Mouse (Mus musculus): ENCODE data around the gene Slc22a20. TPM values are rescaled to one million over a fixed set of nuclear protein-coding genes. Genes with fewer than 3 reads are reported as not detected.

The Slc22a20 gene
- not detected for total RNA-seq (2018; cell fraction: chromatin; rRNA removed)
- total RNA-seq (2018; cell fraction: cytosol; rRNA removed), result not detected
- total RNA-seq (2018; cell fraction: nucleus; rRNA removed), result not detected
- polyA plus RNA-seq (2018), result not detected in 3 replicates

DNA sequence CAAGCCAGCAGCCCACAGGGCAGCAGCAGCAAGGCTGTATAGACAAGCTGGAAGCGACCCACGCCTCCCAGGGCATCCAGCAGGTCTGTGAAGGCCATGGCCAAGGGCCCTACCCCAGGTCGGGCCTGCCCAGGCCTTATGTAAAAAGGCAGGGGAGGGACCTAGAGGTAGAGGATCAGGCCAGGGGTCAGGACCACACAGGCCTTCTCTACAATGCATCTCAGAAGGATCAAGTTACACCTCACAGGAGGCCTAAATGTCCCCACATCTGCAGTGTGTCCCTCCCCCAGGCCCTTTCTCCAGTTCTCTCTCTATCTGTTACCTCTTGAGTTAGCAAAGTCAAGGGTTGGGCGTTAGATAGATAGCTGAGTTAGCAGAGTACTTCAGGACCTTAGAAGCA lies at the start of gene Slc22a20:
TSS of gene Slc22a20 (minus strand) at position 101 of the 400 bp plus-strand sequence.
- H3K4me3 ChIP-seq (ENCODE audit: inconsistent target), result no peak within 1 kb of the TSS

DNA sequence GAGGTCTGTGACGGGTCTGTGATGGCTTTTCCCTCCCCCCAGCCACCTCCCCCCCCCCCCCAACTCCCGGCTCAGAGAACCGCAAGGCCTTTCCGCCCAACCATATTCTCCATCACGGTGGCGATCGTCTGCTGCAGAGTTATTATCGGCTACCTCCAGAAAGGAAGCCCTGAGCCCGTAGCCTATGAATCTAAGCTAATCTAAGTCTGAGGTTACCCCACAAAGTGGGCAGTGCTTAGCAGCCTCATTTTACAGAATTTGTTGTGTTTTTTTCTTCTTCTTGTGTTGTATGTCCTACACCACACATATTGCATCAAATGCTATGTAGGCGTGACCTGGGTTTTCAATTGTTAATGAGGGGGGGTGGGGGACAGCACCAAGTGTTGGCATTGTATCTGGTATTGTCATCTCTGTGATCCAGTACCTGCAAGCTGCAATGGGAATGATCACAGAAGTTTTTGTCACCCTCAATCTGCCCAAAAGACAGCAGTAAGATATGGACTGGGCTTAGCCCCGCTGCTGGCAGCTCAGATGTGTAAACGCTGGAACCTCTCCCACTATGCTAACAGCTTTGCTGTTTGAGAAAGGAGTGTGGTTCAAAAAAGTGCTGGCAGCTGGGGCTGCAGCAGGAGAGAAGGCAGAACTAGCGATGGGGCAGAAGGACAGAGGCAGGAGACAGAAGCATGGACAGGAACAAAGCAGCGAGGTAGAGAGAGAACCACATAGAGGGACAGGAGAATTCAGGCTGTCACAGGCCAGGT lies 44.8 kb upstream of the Slc22a20 start:
- 83% methylated on average over 7 of the region's 14 CpGs for WGBS (ENCODE audit: missing documents)

More for the DNA sequence above, at the start of gene Slc22a20:
- Histone ChIP-seq H3K36me3 (ENCODE audit: inconsistent target) (0 out of 2 replicates have a peak, but pooled peaks cover under 1% of the 10 kb centered on the region), H3K79me2 (ENCODE audit: inconsistent target) (no peaks in the 10 kb centered on the region), H3K27ac (no peak within 1 kb of the TSS)
- whole genome bisulfite sequencing (ENCODE audit: missing documents), result 95% methylated on average over 4 of the region's 4 CpGs

DNA sequence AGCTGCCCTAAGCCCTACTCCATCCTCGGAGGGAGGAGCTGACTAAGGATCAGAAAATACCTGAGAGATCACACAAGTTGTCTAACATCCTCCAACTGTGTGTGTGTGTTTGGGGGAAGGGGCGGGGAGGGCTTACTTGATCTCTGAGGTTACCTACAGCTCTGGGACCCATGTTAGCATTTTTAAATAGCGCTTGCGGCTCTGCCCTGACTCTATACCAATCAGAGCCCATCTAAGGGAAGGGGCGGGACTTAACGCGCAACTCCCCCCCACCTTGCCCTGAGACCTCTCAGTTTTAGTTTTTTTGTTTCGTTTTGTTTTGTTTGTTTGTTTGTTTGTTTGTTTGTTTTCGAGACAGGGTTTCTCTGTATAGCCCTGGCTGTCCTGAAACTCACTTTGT lies 43.5 kb upstream of the Slc22a20 start:
- H3K27ac ChIP-seq, result no peak overlapping the region
- no peak overlapping the region for H3K4me3 ChIP-seq (ENCODE audit: inconsistent target)
- 86% methylated on average over 6 of the region's 9 CpGs for WGBS (ENCODE audit: missing documents)
- H3K36me3 ChIP-seq (ENCODE audit: inconsistent target), result no peaks in the 10 kb centered on the region
- H3K79me2 ChIP-seq (ENCODE audit: inconsistent target), result no peaks in the 10 kb centered on the region

More for the DNA sequence above, 44.8 kb upstream of the Slc22a20 start:
- Histone ChIP-seq H3K79me2 (ENCODE audit: inconsistent target) (no peaks in the 10 kb centered on the region), H3K36me3 (ENCODE audit: inconsistent target) (no peaks in the 10 kb centered on the region), H3K27ac (no peak overlapping the region), H3K4me3 (ENCODE audit: inconsistent target) (no peak overlapping the region)

DNA sequence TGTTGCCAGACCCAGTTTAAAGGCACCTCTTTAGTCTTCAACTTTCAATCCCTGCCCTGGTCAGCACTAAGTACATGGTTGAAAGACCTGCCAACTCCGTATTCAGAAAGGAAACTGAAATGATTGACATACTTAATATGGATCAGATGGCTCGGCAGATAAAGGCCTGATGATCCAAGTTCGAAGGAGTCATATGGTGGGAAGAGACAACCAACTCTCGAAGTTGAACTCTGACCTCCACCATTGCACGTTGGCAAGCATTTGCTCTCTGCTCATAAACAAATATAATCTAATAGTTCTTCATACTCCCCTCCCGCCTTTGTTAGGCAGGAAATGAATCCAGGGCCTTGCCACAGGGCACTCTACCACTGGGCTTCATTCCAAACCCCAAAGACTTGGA lies 43.0 kb upstream of the Slc22a20 start:
- Histone ChIP-seq H3K27ac (no peak overlapping the region), H3K4me3 (ENCODE audit: inconsistent target) (no peak overlapping the region), H3K79me2 (ENCODE audit: inconsistent target) (no peaks in the 10 kb centered on the region), H3K36me3 (ENCODE audit: inconsistent target) (no peaks in the 10 kb centered on the region)
- WGBS (ENCODE audit: missing documents), result 88% methylated on average over 6 of the region's 6 CpGs

DNA sequence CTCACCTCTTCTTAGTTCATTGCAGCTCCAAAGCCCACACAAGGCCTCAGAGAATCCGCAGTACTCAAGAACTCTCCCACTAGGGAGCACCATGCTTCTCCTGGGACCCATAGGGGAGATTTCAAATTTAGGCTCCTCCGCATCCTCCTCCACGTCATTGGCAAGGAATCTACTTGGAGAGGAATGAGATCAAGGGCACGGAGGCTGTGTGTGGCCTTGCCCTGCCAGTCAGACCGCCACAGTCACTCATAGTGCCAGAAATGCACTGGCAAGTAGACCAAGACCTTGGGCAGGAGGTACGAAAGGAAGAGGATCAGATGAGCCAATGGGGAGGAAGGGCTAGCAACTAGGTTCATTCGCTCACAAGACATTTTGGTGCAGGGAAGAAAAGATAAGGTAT lies 38.0 kb upstream of the Slc22a20 start:
- 96% methylated on average over 7 of the region's 7 CpGs for WGBS (ENCODE audit: missing documents)
- Histone ChIP-seq H3K79me2 (ENCODE audit: inconsistent target) (no peaks in the 10 kb centered on the region), H3K4me3 (ENCODE audit: inconsistent target) (no peak overlapping the region), H3K36me3 (ENCODE audit: inconsistent target) (no peaks in the 10 kb centered on the region), H3K27ac (no peak overlapping the region)

DNA sequence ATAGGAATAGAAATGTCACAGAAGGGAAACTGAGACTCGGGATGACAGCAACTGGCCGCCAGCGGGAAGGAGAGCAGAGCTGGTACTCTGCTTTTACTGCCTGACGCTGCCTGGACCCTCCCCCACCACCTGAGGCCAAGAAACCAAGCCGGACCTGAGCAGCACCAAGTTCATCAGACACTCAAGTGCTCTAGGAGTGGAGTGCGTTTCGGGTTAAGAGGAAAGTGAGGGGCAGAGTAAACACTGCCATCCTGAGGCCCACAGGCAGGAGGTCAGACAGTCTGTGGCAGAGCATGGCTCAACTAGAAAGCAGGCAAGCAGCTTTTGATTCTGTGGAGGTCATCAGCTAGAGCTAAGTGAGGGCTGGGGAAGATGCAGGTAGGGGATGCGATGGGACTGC lies 37.1 kb upstream of the Slc22a20 start:
- 95% methylated on average over 8 of the region's 8 CpGs for WGBS (ENCODE audit: missing documents)
- no peak overlapping the region for H3K27ac ChIP-seq
- no peaks in the 10 kb centered on the region for H3K79me2 ChIP-seq (ENCODE audit: inconsistent target)
- H3K4me3 ChIP-seq (ENCODE audit: inconsistent target), result no peak overlapping the region
- H3K36me3 ChIP-seq (ENCODE audit: inconsistent target), result no peaks in the 10 kb centered on the region

DNA sequence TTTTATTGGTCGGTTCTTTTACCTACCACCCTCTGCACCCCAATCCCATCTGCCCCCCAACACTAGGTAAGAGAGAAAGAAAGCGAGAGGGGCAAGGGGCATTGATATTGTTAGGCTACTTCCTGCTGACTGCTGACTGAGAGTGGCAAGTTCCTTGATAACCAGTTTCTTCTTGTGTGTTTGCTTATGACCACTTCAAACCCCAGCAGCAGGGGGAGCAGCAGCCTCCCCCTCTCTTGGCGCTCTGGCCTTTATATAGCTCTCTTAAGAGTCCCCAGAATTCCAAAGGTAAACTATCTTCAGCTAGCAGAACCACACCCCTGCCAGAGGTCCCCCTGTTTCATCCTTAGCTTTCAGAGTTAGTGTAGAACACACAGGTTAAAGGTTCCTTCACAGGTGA lies 34.3 kb upstream of the Slc22a20 start:
- Histone ChIP-seq H3K4me3 (ENCODE audit: inconsistent target) (no peak overlapping the region), H3K79me2 (ENCODE audit: inconsistent target) (no peaks in the 10 kb centered on the region), H3K36me3 (ENCODE audit: inconsistent target) (no peaks in the 10 kb centered on the region), H3K27ac (no peak overlapping the region)
- 77% methylated on average over 3 of the region's 3 CpGs for WGBS (ENCODE audit: missing documents)

DNA sequence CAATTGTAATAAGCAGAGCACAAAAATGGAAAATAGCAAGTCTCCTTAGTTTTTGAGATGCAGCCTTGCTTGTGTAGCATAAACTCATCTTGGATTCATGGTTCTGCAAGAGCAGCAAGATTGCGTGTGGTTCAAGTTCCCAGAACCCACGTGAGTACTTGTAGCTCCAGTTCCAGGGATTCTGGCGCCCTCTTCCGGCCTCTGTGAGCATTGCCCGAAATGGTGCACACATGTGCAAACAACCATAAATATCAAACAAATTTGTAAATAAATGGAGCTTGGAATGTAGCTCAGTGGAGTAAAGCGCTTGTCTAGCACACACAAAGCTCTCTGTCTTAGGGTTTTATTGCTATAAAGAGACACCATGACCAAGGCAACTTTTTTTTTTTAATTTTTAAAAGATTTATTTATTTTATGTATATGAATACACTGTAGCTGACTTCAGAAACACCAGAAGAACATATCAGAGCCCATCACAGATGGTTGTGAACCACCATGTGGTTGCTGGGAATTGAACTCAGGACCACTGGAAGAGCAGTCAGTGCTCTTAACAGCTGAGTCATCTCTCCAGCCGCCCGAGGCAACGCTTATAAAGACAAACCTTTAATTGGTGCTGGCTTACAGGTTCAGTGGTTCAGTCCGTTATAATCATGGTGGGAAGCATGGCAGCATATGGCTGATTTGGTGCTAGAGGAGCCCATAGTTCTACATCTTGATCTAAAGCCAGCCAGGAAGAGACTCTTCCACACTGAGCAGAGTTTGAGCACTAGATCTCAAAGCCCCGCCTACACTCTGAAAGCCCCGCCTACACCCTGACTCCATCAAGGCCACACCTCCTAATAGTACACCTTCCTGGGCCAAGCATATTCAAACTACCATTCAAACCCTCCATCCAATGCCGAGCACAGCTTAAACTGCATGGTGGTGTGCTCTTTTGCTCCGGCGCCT lies 32.5 kb upstream of the Slc22a20 start:
- Histone ChIP-seq H3K4me3 (ENCODE audit: inconsistent target) (no peak overlapping the region), H3K79me2 (ENCODE audit: inconsistent target) (peaks cover 15% of the 10 kb centered on the region; the same call in 1 of the 2 replicates), H3K36me3 (ENCODE audit: inconsistent target) (no peaks in the 10 kb centered on the region; the same call in 1 of the 2 replicates), H3K27ac (no peak overlapping the region)
- 27% methylated on average over 15 of the region's 15 CpGs for WGBS (ENCODE audit: missing documents)

DNA sequence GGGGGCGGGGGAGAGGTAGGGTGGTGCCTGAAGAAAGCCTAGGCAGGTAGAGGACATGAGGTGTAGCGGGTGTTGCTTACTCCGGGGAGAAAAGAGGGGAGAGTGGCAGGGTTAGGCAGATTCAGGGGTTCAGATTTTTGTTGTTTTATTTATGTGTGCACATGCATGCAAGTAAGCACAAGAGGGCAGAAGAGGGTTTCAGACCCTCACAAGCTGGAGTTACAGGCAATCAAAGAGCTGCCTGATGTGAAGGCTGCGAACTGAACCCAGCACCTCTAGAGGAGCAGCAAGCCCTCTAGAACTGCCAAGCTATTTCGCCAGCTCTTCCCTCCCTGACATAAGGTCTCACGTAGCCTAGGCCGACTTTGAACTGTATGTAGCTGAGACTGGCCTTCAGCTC lies 30.6 kb upstream of the Slc22a20 start:
- Histone ChIP-seq H3K36me3 (ENCODE audit: inconsistent target) (peaks cover 11% of the 10 kb centered on the region; the same call in 1 of the 2 replicates), H3K27ac (no peak overlapping the region), H3K4me3 (ENCODE audit: inconsistent target) (no peak overlapping the region), H3K79me2 (ENCODE audit: inconsistent target) (peaks cover 15% of the 10 kb centered on the region; the same call in 1 of the 2 replicates)
- WGBS (ENCODE audit: missing documents), result 88% methylated on average over 7 of the region's 7 CpGs

DNA sequence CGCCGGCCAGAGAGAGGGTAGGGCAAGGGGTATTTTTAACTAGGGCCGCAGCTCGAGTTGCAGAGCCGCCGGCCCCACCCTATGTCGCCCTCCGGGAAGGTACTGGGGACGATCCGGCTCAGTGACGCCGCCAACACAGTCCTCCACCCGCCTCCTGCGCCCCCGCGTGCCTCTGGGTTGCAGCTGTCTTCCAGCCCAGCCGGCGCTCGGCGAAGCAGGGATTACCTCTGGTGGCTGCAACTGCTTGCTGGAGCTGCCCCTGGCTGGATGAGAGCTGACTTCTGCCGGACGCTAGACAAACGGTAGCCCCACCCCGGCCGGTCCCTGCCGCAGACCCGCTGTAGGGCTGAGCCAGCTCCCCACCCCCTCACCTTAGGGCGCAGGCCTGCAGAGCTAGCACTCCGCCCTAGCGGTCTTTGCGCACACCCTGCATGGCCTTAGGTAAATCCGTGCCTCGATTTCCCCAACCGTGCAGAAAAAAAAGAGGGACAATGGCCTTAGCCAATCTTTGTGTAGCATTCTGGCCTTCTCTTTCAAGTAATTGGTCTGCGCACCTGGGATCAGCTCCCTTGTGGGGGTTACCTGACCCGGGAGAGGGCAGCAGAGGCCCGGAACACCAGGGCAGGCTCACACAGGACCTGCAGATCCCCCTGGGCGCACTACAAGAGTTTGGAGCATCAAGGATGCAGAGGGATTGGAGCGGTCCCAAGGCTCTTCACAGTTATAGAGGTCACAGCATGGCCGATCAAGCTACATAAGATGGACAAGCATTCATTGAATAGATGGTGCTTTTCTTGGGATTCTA lies 29.8 kb upstream of the Slc22a20 start, which contains the start of gene Capn1:
TSS of gene Capn1 (minus strand) at position 387 of the 805 bp plus-strand sequence.
- H3K27ac ChIP-seq, result peak within 1 kb of the TSS; percentile 49
- H3K79me2 ChIP-seq (ENCODE audit: inconsistent target), result peaks cover 15% of the 10 kb centered on the region; the same call in 1 of the 2 replicates
- WGBS (ENCODE audit: missing documents), result 10% methylated on average over 40 of the region's 40 CpGs
- H3K4me3 ChIP-seq (ENCODE audit: inconsistent target), result peak within 1 kb of the TSS; percentile 83
- peaks cover 19% of the 10 kb centered on the region for H3K36me3 ChIP-seq (ENCODE audit: inconsistent target)

DNA sequence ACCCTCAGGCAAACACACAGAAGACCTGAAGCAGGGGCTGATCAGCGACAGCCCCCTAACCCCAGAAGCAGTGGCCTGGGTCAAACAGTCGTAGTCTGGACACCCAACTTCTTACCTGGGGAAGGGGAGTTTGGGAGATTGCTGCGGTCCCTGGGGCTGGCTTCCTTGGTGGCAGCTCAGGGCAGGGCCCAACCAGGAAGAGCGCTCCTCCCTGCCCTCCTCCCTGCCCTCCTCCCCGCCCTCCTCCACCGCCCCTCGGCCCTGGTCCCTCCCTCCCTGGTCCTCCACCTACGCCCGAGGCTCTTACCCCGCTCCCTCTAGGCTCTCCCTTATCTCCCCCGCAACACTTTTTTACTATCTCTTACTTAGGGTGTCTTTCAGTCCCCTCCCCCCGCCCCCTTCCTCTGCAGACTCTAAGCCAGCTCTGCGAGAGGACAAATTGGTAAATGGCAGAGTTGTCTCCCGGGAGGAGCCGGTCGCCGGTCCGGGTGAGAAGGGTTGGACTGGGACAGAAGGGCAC lies 29.1 kb upstream of the Slc22a20 start:
- 3% methylated on average over 15 of the region's 18 CpGs for WGBS (ENCODE audit: missing documents)
- Histone ChIP-seq H3K27ac (peak overlapping the region; percentile 49), H3K4me3 (ENCODE audit: inconsistent target) (peak overlapping the region; percentile 83), H3K79me2 (ENCODE audit: inconsistent target) (peaks cover 15% of the 10 kb centered on the region; the same call in 1 of the 2 replicates), H3K36me3 (ENCODE audit: inconsistent target) (peaks cover 25% of the 10 kb centered on the region)

DNA sequence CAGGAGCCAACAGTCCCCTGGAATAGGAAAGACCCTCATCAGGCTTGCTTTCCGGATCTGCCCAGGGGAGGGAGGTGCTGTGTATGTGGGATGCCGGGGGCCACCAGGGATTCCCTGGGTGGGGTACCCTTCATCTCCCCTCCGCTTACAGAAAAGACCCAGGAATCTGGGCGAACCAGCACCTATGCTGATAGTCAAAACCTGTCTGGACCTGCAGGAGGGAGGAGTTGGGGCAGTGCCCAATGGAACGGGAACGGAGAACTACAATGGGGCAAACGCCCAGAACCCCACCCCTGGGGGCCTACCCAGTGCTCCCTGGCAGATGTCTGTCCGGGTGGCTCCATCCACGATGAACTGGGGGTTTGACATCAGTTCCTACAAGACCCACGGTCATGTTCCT lies 27.7 kb upstream of the Slc22a20 start:
- no peak overlapping the region for H3K4me3 ChIP-seq (ENCODE audit: inconsistent target)
- H3K79me2 ChIP-seq (ENCODE audit: inconsistent target), result peaks cover 15% of the 10 kb centered on the region; the same call in 1 of the 2 replicates
- H3K36me3 ChIP-seq (ENCODE audit: inconsistent target), result peaks cover 37% of the 10 kb centered on the region
- no peak overlapping the region for H3K27ac ChIP-seq
- 90% methylated on average over 9 of the region's 10 CpGs for WGBS (ENCODE audit: missing documents)

DNA sequence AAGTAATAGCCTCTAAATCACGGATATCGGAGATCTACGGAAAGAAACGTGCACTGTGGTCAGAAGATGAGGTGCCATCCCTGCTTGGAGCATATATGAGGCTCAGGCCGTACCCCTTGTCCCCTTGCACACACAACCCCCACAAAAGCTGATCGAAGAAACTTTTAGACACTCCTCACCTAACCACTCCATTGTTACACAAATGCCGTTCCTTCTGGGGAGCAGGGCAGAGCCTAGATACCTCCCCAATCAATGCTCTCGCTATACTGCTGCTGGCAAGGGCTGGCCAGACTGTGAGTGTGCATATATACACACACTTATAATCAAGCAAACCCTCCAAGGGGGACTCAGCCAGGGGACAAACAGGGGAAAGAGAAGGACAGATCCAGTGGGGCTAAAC lies 23.2 kb upstream of the Slc22a20 start:
- Histone ChIP-seq H3K36me3 (ENCODE audit: inconsistent target) (peaks cover 60% of the 10 kb centered on the region), H3K4me3 (ENCODE audit: inconsistent target) (no peak overlapping the region), H3K27ac (no peak overlapping the region), H3K79me2 (ENCODE audit: inconsistent target) (peaks cover 7% of the 10 kb centered on the region; the same call in 1 of the 2 replicates)
- 97% methylated on average over 8 of the region's 8 CpGs for WGBS (ENCODE audit: missing documents)
